Mouse (Mus musculus) right cerebral cortex, postnatal 25 days (tissue): ENCODE measurements around the gene Tepsin.
A peak's percentile ranks its signal among the peaks of the same experiment; 100 is the strongest.

Source experiments
- DNase-seq: peaks from one replicate; pipeline ENCODE4 v3.0.0; 2022

Tepsin gene

DNA sequence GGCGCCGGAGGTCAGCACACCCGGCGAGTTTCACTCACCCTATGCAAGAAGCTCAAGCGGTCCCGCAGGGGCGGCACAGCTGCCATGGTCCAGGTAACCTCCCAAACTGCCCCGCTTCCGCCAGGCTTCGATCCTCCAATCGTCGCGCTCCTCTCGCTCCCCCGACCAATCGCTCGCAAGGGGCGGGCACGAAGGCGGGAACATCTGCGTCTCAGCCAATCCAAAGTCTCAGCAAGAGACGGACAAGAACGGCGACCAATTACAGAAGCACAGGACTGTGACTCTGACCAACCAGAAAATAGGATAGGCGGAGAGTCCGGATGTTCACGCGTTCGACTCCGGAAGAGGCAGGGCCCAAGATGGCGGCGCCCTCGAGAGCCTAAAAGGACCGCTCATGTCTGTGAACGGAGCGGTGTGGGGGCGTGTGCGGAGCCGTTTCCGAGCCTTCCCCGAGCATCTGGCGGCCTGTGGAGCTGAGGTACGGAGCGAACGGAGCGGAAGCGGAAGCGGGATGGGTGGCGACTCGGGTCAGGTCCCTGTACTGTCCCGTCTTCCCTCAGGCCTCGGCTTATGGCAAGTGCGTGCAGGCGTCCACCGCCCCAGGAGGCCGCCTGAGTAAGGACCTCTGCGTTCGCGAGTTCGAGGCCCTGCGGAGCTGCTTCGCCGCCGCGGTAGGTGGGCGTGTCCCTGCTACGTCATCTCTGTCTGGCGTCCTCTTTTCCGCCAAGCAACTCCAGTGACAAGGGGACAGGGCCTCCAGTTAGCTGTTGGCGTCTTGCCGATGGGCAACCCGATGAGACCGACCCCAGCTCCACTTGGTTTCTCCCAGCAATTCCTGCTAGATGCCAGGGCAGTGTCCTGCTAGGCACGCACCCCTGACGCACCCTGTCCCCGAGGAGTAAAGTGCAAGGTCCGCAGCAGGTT is at the start of gene Tepsin, which contains the start of gene Ndufaf8:
Gene Tepsin (minus strand): TSS at position 144 of the 924 bp plus-strand sequence.
Gene Ndufaf8 (plus strand): TSS at position 341 of the 924 bp plus-strand sequence.
- peak; percentile 99 for DNase-seq

DNA sequence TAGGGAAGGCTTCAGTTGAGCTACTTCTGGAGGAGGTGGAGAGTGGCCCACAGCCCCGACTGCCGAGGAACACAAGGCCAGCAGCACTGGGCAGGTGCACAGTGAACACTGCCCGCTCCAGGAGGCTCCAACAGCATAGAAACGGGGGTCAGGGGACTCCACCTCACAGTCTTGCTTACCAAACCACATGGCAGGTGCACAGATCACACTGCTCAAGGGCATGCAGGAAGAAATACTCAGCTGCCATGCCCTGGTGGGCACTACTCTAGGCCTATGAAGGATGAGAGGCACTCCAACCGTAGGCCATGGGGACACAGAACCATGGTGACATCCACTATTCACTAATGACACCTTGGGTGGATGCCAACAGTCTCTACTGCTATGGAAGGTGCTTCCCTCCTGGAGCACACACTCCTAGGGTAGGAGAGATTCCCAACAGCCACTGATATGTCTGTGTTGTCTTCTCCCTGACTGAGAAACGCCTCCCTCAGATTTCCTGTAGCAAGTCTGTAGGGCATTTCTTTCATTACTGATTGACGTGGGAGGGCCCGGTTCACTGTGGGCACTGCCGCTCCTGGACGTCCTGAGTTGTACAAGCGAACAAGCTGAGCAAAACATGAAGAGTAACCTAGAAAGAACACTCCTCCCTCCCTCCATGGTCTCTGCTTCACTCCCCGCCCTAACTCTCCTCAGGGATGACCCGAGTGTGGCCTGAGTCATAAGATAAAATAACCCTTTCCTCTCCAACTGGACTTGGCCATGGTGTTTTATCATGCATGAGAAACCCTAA is 45.4 kb upstream of the Tepsin start:
- DNase-seq, result no peak

DNA sequence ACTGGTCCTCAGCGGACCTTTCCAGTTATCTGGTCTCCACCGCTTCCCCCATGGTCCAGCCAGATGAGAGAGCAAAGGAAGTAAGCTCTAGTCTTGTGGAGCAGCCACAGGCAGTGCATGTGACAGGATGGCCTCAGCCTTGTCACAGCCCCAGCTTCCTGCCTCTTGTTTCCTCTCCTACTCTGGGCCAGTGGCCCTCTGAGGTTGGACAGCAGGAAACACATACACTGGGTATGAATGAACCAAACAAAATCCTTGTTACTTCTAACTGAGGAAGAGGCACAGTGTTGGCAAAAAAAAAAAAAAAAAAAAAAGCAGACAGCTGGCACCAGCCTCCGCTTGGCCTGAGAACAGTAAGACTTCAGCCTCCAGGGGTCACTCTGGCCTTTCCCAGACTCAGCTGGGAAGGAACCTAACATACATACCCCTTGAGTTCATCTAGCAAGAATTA is 44.1 kb upstream of the Tepsin start:
- no peak for DNase-seq

DNA sequence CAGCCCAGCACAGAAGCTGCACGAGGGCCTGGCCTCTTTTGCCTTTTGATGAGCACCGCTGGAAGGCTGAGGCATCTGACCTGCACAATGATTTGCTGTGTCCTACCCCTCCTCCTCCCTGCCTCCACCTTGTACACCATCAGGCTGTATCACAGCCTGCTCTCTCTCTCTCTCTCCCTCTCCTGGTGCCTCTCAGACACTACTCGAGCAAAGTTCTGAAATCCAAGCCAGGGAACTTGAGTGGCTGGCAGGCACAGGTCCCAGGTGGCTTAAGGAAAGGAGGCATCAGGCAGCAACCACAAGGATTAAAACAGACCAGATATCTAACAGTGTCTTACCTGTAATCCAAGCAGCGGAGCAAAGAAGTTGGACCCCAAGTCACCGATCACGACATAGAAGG is 41.7 kb upstream of the Tepsin start:
- DNase-seq, result no peak

DNA sequence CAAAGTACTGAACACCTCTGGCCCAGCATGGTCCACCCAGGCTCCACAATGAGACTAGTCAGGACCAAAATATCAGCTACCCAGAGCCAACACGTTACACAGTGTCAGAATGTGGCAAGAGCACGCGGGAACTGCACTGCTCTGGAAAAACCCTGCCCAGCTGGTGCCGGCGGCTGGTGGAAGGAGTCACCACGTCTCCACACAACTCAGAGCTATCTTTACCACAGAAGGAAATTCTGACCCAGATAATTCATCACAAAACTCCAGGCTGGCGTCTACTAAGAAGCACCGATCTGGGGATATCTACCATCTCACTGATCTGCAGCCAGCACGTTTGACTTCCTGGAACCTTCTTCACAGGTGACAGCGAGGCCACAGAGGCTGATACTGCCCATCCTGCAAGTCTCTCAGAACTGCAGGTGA is 40.8 kb upstream of the Tepsin start:
- DNase-seq, result no peak

DNA sequence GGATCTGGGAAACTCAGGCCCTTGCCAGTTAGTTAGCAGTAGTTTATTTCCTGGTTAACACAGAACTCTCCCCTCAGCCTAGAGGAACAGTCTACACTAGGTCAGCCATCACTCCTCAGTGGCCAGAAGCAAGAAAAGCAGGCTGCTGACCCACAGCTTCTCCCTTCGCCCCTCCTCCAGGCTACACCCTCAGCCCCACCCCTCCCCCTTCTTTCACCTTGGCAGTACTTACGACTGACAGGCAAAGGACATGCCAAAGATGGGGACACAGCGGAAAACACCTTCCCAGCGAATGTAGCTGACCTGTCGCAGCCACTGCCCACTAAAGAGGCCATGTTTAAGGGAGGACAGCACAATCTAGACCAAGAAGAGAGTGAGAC is 39.1 kb upstream of the Tepsin start:
- no peak for DNase-seq

DNA sequence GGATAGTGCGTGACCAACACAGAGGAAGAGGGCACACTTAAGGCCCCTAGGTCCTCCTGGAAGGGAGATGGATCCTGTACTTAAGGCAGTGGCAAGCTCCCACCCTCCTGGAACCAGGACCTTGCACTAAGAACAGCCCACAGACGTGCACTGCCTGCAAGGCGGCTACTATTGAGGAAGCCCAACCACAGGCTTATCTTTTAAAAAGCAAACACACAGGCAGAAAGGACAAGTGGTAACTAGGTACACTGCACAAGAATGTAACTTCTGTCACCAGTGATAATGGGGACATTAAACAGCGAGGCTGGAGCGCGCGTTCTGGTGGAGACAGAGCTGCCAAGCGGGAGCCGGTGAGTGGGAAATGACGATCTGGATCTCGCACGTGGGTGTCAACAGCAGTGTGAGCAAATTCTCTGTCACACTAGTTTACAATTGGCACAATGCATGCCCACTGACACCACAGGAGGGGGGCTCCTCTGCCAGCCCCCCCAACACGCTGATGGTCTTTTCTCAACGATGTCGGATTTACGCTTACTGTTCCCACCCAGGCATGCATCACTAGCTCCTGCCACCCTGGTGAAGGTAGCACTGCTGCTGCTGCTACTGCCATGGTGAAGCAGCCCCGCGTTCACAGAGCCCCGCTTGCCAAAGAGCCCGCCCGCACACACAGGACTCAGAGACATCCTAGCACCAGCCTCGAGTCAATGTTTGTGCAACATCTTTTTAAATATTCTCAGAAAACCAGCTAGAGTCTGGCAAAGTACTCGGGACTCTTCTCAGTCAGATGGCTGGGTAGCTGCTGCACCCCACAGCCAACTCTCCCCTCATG is 38.5 kb upstream of the Tepsin start:
- DNase-seq, result peak; percentile 80

DNA sequence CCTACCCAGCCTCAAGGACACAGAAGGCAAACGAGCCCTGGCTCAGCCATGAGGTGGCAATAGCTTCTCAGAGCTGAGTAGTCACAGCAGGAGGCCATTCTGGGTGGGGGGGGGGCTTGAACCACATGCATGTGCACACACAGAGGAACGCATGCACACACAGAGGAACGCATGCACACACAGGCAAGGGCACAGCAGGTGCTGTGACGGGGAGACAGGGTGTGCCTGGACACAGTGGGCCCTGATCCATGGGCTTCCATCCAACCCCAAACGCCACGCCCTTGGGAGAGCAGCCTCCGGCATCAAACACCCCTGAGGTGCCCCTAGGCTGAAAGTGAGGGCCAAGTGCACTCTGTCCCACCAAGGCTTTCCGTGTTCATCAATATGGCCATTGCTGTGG is 37.7 kb upstream of the Tepsin start:
- DNase-seq, result no peak

DNA sequence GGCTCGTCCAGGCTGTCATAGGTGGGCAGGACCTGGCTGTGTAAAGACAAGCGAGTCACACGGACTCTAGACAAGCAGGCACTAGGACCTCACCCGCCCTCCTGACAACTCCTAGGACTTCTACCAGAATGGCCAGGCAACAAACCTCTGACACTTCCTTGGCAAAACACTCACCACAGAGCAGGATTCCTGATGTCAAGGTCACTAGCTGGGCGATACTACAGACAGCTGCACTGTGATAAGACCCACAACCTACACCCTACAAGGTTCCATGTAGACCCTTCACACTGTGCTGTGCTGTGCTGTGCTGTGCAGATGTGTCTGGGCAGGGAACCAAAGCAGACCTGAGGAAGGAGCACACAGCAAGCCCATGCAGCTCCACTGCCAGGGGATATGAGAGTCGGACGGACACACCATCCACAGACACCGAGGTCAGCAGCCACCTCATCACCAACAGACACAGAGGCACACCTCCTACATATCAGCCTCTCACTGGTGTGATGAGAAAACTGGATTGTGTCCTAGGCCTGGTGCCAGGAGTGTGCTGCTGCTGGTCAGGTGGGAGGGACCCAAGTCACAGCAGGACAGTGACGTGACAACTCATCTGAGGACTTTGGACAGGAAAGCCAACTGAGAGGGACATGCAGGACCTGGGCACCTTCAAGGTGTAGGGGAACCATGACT is 36.5 kb upstream of the Tepsin start:
- DNase-seq, result no peak

DNA sequence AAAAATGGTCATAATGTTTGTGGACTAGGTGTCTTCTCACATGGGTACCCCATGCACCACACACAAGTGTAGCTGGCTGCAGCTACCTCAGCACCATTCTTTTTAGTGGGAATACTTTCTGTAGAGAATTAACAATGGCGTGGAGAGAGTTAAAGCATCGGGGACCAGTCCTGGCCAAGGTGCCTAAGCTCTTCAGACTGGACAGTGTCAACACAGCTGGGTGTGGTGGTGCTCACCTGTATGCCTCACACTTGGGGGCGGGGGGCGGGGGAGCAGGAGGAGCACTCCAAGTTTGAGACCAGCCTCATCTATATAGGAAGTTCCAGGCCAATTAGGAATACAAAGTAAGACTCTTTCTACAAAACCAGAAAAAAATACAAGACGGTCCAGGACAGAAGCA is 35.6 kb upstream of the Tepsin start:
- no peak for DNase-seq

DNA sequence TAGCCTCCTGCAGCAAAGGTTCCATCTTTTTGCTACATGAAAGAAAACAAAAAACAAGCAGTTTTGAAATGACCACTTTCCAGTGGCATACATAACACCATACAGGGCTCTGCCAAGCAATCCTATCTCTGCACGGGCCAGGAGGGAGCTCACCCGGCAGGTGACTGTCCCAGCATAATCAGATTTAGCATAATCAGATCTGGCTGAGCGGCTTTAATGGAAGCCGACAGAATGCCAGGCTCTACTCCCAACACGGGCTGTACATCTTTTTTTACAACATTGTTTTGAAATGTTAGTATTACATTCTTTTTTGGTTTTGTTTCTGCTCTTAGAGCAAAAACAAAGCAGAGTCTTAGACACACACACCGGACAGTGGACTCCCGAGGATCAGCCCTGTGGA is 30.8 kb upstream of the Tepsin start:
- DNase-seq, result no peak

DNA sequence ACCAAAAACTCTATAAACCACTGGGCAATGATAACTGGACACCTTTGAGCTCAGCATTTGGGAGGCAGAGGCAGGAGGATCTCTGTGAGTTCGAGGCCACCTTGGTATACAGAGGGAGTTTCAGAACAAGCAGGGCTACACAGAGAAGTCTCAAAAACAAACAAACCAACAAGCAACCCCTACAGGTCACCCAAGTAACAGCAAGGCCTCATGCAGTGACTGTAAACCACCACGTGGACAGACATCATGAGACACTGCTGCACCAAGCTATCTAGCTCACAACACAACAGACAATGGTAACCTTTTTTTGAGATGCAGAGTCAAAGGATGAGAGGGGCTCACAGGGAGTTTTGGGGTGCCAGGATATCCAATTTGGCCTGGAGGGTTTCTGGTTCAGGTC is 28.3 kb upstream of the Tepsin start:
- no peak for DNase-seq

DNA sequence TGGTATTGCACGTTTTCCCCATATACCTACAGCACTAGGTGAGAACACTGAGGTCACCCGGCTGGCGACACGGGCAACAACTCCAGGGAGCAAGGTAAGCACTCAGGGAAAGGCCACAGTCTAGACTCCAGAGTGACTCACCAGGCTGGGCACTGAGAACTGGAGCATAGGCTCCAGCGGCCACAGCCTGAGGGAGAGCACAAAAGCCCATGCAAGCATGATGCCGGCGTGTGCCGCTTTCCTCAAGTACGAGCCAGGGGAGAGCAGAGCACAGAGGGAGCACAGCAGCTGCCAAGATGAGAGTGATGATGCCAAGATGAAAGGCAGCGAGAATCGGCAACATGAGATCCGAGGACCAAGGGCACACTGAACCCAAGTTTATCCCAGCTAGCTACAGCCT is 23.6 kb upstream of the Tepsin start:
- DNase-seq, result no peak

DNA sequence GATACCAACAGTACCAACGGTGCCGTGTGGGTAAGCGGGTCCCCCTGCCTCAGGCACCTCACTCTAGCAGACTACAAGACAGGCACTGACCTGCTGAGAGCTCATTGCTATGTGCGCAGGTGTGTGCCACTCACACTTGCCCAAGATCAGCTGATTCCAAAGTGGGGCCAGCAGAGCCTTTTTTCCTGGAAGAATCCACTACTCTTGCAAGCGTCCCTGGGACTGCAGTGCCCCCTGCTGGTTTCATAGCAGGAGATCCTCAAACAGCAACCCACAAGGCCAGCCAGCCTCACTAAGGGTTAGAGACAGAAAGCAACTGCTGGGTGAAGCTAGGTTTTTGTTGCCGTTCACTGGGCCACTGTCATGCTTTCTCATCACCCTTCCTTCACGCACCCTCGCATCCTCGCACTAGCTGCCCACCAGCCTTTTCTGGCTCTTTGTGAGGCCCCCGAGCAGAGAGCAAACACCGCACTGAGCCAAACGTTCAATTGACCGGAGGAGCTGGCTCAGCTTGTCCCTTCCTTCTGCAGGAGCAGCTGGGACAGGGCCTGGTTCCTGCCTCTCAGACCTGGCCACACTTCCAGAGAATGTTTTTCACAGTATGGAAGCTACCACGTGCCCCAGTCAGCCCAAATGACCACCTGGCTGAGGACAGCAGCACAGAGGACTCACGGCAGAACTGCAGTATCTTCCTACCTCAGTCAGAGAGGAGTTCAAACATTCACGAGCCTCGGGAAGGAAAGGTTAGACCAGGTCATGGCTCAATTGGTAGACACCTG is 22.3 kb upstream of the Tepsin start:
- DNase-seq, result peak; percentile 65

DNA sequence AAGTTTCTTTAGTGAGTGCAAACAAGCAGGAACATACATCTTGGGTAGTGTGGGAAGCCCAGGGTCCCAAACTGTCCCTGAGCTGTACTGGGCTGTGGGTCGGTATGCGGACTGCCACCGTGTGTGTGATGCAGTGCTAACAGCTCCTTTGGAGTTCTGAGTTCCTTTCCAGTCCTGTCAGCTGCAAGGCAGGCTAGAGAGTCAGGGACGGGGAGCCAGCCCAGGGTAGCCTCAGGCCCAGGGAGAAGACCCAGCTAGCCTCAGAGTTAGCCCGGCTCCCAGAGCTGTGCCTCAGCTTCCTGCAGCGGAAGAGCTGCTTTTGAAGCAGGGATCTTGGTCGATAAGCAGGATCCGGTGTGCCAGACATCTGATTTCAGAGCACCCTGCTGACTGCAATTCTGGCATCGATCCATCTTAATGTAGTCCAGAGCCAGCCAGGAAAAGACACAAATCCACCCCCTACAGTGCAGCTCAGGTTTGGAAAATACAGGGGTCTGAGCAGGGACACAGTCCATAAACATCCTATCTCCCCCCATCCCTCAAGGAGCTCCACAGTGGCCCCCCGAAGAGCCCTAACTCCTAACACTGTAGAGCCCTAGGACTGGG is 21.5 kb upstream of the Tepsin start:
- DNase-seq, result no peak

DNA sequence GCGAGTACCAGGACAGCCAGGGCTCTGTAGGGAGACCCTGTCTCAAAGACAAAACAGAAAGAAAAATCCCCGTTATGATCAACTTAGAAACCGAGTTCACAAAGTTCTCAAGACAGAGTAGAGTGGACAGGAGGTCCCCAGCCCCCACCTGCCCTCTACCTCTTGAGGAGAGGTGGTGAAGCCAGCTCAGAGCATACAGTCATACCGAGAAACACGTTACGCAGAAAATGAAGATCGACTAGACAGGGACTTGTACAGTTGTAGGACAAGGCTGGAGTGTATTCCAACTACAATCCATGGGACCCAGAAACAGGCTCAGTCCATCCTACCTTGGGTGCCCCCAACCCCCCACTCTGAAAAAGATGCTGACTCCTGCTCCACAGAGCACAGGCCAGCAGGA is 20.6 kb upstream of the Tepsin start:
- DNase-seq, result no peak

DNA sequence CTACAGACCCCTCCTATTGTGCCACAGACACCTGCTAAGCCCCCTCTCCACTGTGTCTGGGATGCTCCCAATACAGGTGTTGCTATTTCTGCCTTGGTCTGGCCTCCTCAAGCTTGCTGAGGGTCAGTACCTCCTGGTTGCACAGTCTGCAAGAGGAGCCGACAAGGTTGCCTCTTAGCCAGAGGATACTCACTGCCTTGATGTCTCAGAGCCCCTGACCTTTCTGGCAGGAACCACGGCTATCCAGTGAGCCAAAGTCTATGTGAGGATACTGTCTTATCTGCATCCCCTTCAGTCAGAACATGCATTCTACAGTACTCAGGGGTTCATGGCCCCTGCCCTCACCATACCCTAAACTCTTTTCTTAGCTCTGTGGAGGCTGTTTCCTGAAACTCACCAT is 19.1 kb upstream of the Tepsin start:
- DNase-seq, result no peak

DNA sequence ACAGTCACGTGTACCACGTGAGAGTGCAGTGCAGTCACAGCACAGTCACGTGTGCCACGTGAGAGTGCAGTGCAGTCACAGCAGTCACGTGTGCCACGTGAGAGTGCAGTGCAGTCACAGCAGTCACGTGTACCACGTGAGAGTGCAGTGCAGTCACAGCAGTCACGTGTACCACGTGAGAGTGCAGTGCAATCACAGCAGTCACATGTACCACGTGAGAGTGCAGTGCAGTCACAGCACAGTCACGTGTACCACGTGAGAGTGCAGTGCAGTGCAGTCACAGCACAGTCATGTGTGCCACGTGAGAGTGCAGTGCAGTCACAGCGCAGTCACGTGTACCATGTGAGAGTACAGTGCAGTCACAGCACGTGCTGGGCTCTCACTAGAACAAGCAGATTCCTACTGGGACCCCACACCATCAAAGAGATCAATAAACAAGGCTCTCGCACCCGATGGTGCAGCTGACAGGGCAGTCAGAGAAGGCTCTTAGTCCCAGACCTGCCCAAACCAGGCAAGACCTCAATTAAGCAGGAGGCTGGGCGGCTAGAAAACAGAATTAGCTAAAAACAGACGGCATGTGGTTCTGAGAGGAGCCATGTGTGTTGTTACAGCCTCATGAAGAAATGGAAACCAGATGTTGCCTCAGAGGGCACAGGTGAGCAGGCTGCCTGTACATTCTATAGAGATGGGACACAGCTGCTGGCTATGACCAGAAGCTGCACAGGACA is 16.1 kb upstream of the Tepsin start:
- DNase-seq, result no peak

DNA sequence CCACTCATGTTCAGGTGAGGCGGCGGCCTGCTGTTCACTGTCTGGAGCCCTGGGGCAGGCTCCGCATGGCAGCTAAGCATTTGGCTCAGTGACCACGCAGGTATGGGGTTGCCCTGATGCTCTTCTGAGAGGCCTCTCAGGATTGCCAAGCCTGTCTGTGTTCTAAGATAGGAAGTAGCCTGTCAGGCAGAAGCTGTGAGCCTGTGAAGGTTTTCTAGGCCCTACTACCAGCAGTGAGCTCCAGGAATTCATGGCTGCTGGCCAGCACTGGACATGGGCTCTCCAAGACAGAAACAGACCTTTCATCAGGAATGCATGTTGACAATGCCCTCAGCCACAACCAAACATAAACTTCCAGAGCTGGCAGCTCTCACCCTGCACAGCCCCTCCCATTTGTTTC is 13.6 kb upstream of the Tepsin start:
- no peak for DNase-seq

DNA sequence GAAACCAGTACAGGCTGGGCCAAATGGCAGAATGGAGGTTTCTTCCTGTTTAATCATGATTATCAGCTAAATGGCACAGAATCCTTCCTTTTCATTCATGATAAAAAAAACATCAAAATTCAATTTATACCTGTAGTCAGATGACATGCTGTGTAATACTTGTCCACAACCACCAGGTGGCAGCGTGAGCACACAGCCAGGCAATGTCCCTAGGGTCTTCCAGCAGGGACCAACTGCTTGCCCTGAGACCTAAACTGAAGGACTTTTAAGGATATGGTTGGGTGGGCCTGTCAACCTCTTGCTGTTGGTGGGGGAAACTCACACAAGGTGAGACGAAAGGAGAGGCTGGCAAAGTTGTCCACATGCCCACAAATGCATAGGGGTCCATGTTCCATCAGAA is 12.5 kb upstream of the Tepsin start:
- DNase-seq, result peak; percentile 48
